Mouse (Mus musculus): ENCODE results near the gene Tnf. TPM values are rescaled to one million over a fixed set of nuclear protein-coding genes. Genes with fewer than 3 reads are reported as not detected.

The Tnf gene
- total RNA-seq, 2 experiments from 2014 or later = not detected

GRCm38 (mm10) chr17:35156461-35157200, 45.2 kb downstream of the Tnf start:
- no peak for DNase-seq (ENCODE audit: low spot score in 2 of 2)

- no peak for DNase-seq (ENCODE audit: low spot score in 2 of 2)
Observed at GRCm38 (mm10) chr17:35155451-35155850, 46.4 kb downstream of the Tnf start.

DNA sequence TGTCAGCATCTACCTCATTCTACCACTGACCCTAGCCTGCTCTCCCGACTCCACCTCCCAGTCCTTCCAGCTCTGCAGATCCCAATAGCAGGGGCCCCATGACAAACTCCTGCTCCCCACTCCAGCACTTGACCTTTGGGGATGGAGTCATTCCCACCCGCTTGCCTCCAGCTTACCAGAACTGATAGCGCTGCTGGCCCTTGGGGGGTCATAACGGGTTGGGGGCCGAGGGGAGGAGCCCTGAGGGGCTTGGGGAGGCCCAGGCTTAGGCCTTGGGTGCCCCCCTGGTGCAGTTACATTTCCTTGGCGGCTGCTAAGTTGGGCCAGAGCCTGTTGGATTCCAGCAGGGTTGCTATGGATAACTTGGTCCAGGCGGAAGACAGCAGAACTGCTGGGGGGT, 47.2 kb downstream of the Tnf start:
- DNase-seq (ENCODE audit: low spot score in 2 of 2) = no peak

GRCm38 (mm10) chr17:35153931-35154330, 47.9 kb downstream of the Tnf start:
- no peak for DNase-seq (ENCODE audit: low spot score in 2 of 2)

GRCm38 (mm10) chr17:35153077-35153476, 48.7 kb downstream of the Tnf start:
- no peak for DNase-seq (ENCODE audit: low spot score in 2 of 2)

DNA sequence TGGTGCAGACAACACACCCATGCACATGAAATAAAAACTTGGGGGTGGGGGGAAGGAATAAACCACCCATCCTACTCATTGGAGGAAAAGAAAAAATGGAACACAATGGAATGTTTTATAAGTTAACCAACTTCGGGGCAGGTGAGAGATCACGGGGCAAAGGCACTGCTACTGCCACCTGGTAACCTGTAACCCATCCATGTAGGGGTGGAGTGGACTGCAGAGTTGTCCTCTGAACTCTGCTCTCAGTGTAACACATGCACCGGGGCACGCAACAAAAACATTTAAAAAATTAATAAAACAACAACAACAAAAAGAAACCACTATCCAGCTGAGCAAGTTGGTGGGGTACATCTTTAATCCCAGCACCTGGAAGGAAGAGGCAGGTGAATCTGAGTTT, 49.7 kb downstream of the Tnf start:
- no peak for DNase-seq (ENCODE audit: low spot score in 2 of 2)

Small RNA genes within 50 kb of the gene (microRNA-seq; reads per million reads assigned to microRNA genes)
- gene Mir6973a (0 reads per million in 2 experiments), gene Mir6974 (0.21 to 0.25 reads per million in 2 experiments), gene Mir6975 (0.63 to 0.99 reads per million in 2 experiments), gene Mir8094 (0 reads per million in 2 experiments)

Other genes starting within 250 kb of the Tnf start
- 10 to 100 TPM; 21.5 to 31.4 TPM for gene Hspa1b, start 242.8 kb downstream of the Tnf start, total RNA-seq (2021)
- under 1 TPM in 1 of 2 experiments, not detected in 1; 0.72 TPM for gene Gm20481, start 232.1 kb downstream of the Tnf start, total RNA-seq (2021)
- gene Hspa1a, start 229.9 kb downstream of the Tnf start, total RNA-seq (2021) = 10 to 100 TPM; 22.1 to 23.4 TPM
- under 1 TPM; 0.44 to 0.61 TPM for gene Hspa1l, start 229.3 kb downstream of the Tnf start, total RNA-seq (2021)
- 10 to 100 TPM; 13.9 to 15.5 TPM for gene Lsm2, start 220.1 kb downstream of the Tnf start, total RNA-seq (2021)
- gene Vars, start 201.0 kb downstream of the Tnf start, total RNA-seq (2021) = 10 to 100 TPM; 39.6 to 44.0 TPM
- under 1 TPM; 0.61 to 0.77 TPM for gene Vwa7, start 185.4 kb downstream of the Tnf start, total RNA-seq (2021)
- not detected for gene Sapcd1, start 174.0 kb downstream of the Tnf start, total RNA-seq (2021)
- gene Msh5, start 155.3 kb downstream of the Tnf start, total RNA-seq (2021) = under 1 TPM; 0.65 to 0.68 TPM
- 10 to 100 TPM in 1 of 2 experiments, 1 to 10 TPM in 1; 9.1 to 10.2 TPM for gene Clic1, start 152.0 kb downstream of the Tnf start, total RNA-seq (2021)
- 10 to 100 TPM in 1 of 2 experiments, 1 to 10 TPM in 1; 9.9 to 11.6 TPM for gene Ddah2, start 143.0 kb downstream of the Tnf start, total RNA-seq (2021)
- not detected for gene Ly6g6c, start 136.6 kb downstream of the Tnf start, total RNA-seq (2021)
- gene Mpig6b, start 135.8 kb downstream of the Tnf start, total RNA-seq (2021) = not detected
- gene Ly6g6e, start 125.1 kb downstream of the Tnf start, total RNA-seq (2021) = 1 to 10 TPM; 2.3 to 6.2 TPM
- 1 to 10 TPM in 1 of 2 experiments, under 1 TPM in 1; 0.70 to 1.0 TPM for gene Ly6g6d, start 123.9 kb downstream of the Tnf start, total RNA-seq (2021)
- gene Ly6g6f, start 116.4 kb downstream of the Tnf start, total RNA-seq (2021) = under 1 TPM; 0.33 to 0.40 TPM
- gene Abhd16a, start 112.7 kb downstream of the Tnf start, total RNA-seq (2021) = 100 to 1,000 TPM; 115 to 120 TPM
- not detected for gene Ly6g5c, start 93.7 kb downstream of the Tnf start, total RNA-seq (2021)
- gene Ly6g5b, start 86.6 kb downstream of the Tnf start, total RNA-seq (2021) = under 1 TPM; 0.28 to 0.72 TPM
- gene Gpank1, start 80.6 kb downstream of the Tnf start, total RNA-seq (2021) = 10 to 100 TPM; 15.9 to 16.4 TPM
- gene Csnk2b, start 80.0 kb downstream of the Tnf start, total RNA-seq (2021) = 100 to 1,000 TPM; 192 to 198 TPM
- gene D17H6S53E, start 75.6 kb downstream of the Tnf start, total RNA-seq (2021) = 10 to 100 TPM; 31.5 to 32.2 TPM
- gene Apom, start 70.0 kb downstream of the Tnf start, total RNA-seq (2021) = not detected
- 100 to 1,000 TPM; 294 to 308 TPM for gene Bag6, start 66.8 kb downstream of the Tnf start, total RNA-seq (2021)
- gene Prrc2a, start 37.1 kb downstream of the Tnf start, total RNA-seq (2021) = 100 to 1,000 TPM; 270 to 288 TPM
- 10 to 100 TPM in 1 of 2 experiments, 1 to 10 TPM in 1; 8.6 to 11.6 TPM for gene Aif1, start 25.9 kb downstream of the Tnf start, total RNA-seq (2021)
- 1 to 10 TPM; 6.0 to 6.9 TPM for gene Lst1, start 13.6 kb downstream of the Tnf start, total RNA-seq (2021)
- gene Ltb, start 7.6 kb downstream of the Tnf start, total RNA-seq (2021) = under 1 TPM; 0.79 to 0.80 TPM
- gene Lta, start 3.3 kb upstream of the Tnf start, total RNA-seq (2021) = under 1 TPM; 0.23 to 0.60 TPM
- gene Gm16181, start 18.8 kb upstream of the Tnf start, total RNA-seq (2021) = not detected
- gene Atp6v1g2, start 31.7 kb upstream of the Tnf start, total RNA-seq (2021) = 100 to 1,000 TPM; 587 to 598 TPM
- 10 to 100 TPM; 11.6 to 14.9 TPM for gene Nfkbil1, start 33.8 kb upstream of the Tnf start, total RNA-seq (2021)
- gene Ddx39b, start 39.7 kb upstream of the Tnf start, total RNA-seq (2021) = 100 to 1,000 TPM; 201 to 213 TPM
- 10 to 100 TPM; 26.2 to 33.1 TPM for gene H2-D1, start 60.7 kb upstream of the Tnf start, total RNA-seq (2021)
- gene H2-Q1, start 118.4 kb upstream of the Tnf start, total RNA-seq (2021) = 1 to 10 TPM in 1 of 2 experiments, under 1 TPM in 1; 0.79 to 1.2 TPM
- gene H2-Q2, start 140.2 kb upstream of the Tnf start, total RNA-seq (2021) = under 1 TPM; 0.44 to 0.82 TPM
- 1 to 10 TPM; 2.9 to 4.1 TPM for gene H2-Q4, start 177.6 kb upstream of the Tnf start, total RNA-seq (2021)
- 1 to 10 TPM in 1 of 2 experiments, under 1 TPM in 1; 0.96 to 1.4 TPM for gene H2-Q6, start 222.8 kb upstream of the Tnf start, total RNA-seq (2021)
- gene H2-Q7, start 237.1 kb upstream of the Tnf start, total RNA-seq (2021) = 1 to 10 TPM in 1 of 2 experiments, under 1 TPM in 1; 0.53 to 1.4 TPM

All from left cerebral cortex, adult 18-20 months (tissue).